Mouse (Mus musculus) intestine, postnatal 0 days (tissue): ENCODE data around the gene Atp1a1. TPM values are rescaled to one million over a fixed set of nuclear protein-coding genes. Genes with fewer than 3 reads are reported as not detected.

Experiments
- ATAC-seq: fragments of 200-750 bp; cut with Nextera tagmentation; 2 replicates; pipeline ENCODE4 v1.8.0; 2017; ENCODE audit warnings: mild to moderate bottlenecking, moderate TSS enrichment, moderate library complexity
- H3K27ac ChIP-seq: fragments of 300-500 bp; sonication (generic); 2 replicates; pipeline ENCODE4 v1.5.1; 2014; ENCODE audit warnings: mild to moderate bottlenecking, low read depth, low read length, moderate library complexity
- H3K27me3 ChIP-seq: fragments of 300-500 bp; sonication (generic); replicated peaks from 2 replicates; pipeline ENCODE4 v1.6.1; 2014; ENCODE audit warnings: low read length, mixed read lengths; ENCODE audit not compliant: control insufficient read depth, insufficient read depth
- H3K36me3 ChIP-seq: fragments of 300-500 bp; sonication (generic); 2 replicates; pipeline ENCODE4 v1.6.1; 2014; ENCODE audit warnings: mild to moderate bottlenecking, moderate library complexity; ENCODE audit not compliant: control insufficient read depth, insufficient read depth
- H3K4me1 ChIP-seq: fragments of 300-500 bp; sonication (generic); replicated peaks from 2 replicates; pipeline ENCODE4 v1.6.1; 2014; ENCODE audit warnings: antibody characterized with exemption, low read length, mixed read lengths; ENCODE audit not compliant: control insufficient read depth, insufficient read depth
- H3K4me2 ChIP-seq: fragments of 300-500 bp; sonication (generic); replicated peaks from 2 replicates; pipeline ENCODE4 v1.6.1; 2014; ENCODE audit warnings: low read depth, mild to moderate bottlenecking, moderate library complexity
- H3K4me3 ChIP-seq: fragments of 300-500 bp; sonication (generic); 2 replicates; pipeline ENCODE4 v1.5.1; 2014; ENCODE audit warnings: low read depth, low read length
- H3K9ac ChIP-seq: fragments of 300-500 bp; sonication (generic); 2 replicates; pipeline ENCODE4 v1.6.1; 2014; ENCODE audit warnings: mild to moderate bottlenecking, low read depth, low read length
- H3K9me3 ChIP-seq: fragments of 300-500 bp; sonication (generic); 2 replicates; pipeline ENCODE4 v1.6.1; 2016; ENCODE audit warnings: mixed run types; ENCODE audit not compliant: control insufficient read depth
- CTCF ChIP-seq: sonication (generic); IDR thresholded peaks from 2 replicates; pipeline ENCODE4 v1.5.1; 2016; ENCODE audit warnings: low read depth, mild to moderate bottlenecking, control low read depth, antibody characterized with exemption, moderate library complexity
- WGBS: fragments of 180-500 bp; shearing (Covaris S2); extraction: QIAGEN DNeasy Blood & Tissue Kit; methylation state at CpG from one replicate; pipeline ENCODE4 v1.1.7; 2014; 5-methylcytosine and 5-hydroxymethylcytosine counted together
- polyA plus RNA-seq: library from polyadenylated mRNA; unstranded; fragments of >200 nt; fragmentation: Nextera tagmentation; extraction: Ambion mirVana; gene quantifications from 2 replicates; pipeline ENCODE4 v1.2.1, GENCODE M21; 2015

The Atp1a1 gene
- polyA plus RNA-seq, 1 experiment from 2014 or later = 318 TPM

DNA sequence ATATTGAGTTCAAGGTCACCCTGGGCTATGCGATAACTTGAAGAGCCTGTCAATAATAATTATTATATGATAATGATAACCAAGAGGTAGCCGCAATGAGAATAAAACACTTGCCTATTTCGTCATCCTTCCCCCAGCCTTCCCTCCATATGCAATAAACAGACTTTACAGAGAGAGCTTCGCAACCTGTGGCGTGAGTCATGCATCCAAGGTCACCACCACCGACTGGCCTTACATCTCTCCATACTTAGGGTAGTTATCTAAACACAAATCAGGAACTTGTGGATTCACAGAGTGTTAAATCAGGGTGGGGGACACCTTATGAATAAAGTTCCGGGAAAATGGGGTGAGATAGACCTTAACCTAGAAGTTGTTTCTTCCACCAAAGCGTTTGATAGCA is 13.0 kb upstream of the Atp1a1 start:
- WGBS = 46% methylated on average over 8 of the region's 8 CpGs
- Histone ChIP-seq H3K4me3 (no peak overlapping the region), H3K4me1 (no peaks in the 10 kb centered on the region), H3K4me2 (no peak overlapping the region), H3K36me3 (no peaks in the 10 kb centered on the region), H3K27me3 (no peaks in the 10 kb centered on the region), H3K9me3 (0 out of 2 replicates have a peak, but pooled peaks cover 2% of the 10 kb centered on the region), H3K9ac (no peak overlapping the region), H3K27ac (no peak overlapping the region)
- ATAC-seq = peak; percentile 43; the same call in 1 of the 2 replicates
- no peak for TF ChIP-seq CTCF

DNA sequence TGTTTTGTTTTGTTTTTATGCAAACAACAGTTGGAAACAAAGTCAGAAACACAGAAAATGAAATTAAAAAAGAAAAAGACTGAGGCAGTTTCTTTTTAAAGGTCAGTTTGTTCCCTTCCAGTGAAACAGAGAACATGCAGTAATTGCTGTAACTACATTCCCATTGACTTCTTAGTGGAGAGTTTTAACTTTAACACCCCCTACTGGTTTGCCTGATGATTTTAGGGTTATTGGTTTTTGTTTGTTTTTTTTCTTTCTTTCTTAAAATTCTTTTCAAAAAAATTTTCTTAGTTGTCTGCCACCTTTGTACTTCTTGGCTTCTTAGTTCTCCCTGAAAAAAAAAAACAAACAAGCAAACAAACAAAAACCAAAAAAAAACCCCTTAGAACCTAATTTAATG is 12.5 kb upstream of the Atp1a1 start:
- Histone ChIP-seq H3K4me1 (no peaks in the 10 kb centered on the region; the same call in 1 of the 2 replicates), H3K27ac (no peak overlapping the region), H3K27me3 (no peaks in the 10 kb centered on the region), H3K9me3 (0 out of 2 replicates have a peak, but pooled peaks cover 2% of the 10 kb centered on the region), H3K4me3 (no peak overlapping the region), H3K36me3 (no peaks in the 10 kb centered on the region), H3K9ac (no peak overlapping the region), H3K4me2 (no peak overlapping the region)
- no peak for ATAC-seq
- TF ChIP-seq CTCF = peak; percentile 37

GRCm38 (mm10) chr3:101615856-101616255 is 11.4 kb upstream of the Atp1a1 start:
- no peak for ATAC-seq
- Histone ChIP-seq H3K27ac (no peak overlapping the region), H3K4me3 (no peak overlapping the region), H3K9me3 (0 out of 2 replicates have a peak, but pooled peaks cover 2% of the 10 kb centered on the region), H3K4me2 (no peak overlapping the region), H3K4me1 (no peaks in the 10 kb centered on the region; the same call in 1 of the 2 replicates), H3K36me3 (no peaks in the 10 kb centered on the region), H3K9ac (no peak overlapping the region), H3K27me3 (no peaks in the 10 kb centered on the region)
- 71% methylated on average over 6 of the region's 6 CpGs for WGBS
- TF ChIP-seq CTCF = no peak

- Histone ChIP-seq H3K9ac (no peak overlapping the region), H3K9me3 (no peaks in the 10 kb centered on the region), H3K36me3 (no peaks in the 10 kb centered on the region), H3K4me2 (no peak overlapping the region), H3K27me3 (no peaks in the 10 kb centered on the region), H3K27ac (no peak overlapping the region), H3K4me3 (no peak overlapping the region), H3K4me1 (no peaks in the 10 kb centered on the region; the same call in 1 of the 2 replicates)
- no peak for ATAC-seq
- WGBS = 52% methylated on average over 10 of the region's 10 CpGs
- no peak for TF ChIP-seq CTCF
Measured at GRCm38 (mm10) chr3:101611813-101612491, 7.5 kb upstream of the Atp1a1 start.

GRCm38 (mm10) chr3:101611012-101611812 is 6.7 kb upstream of the Atp1a1 start:
- Histone ChIP-seq H3K9ac (no peak overlapping the region), H3K4me2 (no peak overlapping the region), H3K4me3 (no peak overlapping the region), H3K9me3 (no peaks in the 10 kb centered on the region), H3K36me3 (no peaks in the 10 kb centered on the region), H3K4me1 (no peaks in the 10 kb centered on the region; the same call in 1 of the 2 replicates), H3K27me3 (no peaks in the 10 kb centered on the region), H3K27ac (no peak overlapping the region)
- 0 out of 2 replicates have a peak, but pooled peaks have one; percentile 12 for TF ChIP-seq CTCF
- no peak for ATAC-seq
- WGBS = 73% methylated on average over 8 of the region's 8 CpGs

DNA sequence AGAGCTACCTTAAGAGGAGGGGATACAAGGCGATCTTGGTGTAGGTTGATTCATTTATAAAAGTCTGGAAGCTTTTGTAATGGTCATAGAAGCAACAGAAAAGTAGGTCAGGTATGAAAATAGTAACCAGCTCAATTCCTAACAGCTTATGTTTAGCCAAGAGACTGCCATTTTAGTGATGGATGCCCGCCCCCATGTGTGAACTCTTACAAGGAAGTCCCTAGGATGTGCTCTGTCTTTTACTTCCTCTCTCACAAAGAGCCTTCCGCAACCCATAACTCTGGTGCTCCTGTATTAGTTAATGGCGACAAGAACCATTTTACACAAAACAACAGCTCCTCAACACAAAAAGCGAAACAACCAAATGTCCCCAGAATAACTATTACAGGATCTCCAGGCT is 4.8 kb upstream of the Atp1a1 start:
- no peak for TF ChIP-seq CTCF
- ATAC-seq = no peak
- WGBS = 92% methylated on average over 5 of the region's 5 CpGs

More for the DNA sequence above, 4.8 kb upstream of the Atp1a1 start:
- Histone ChIP-seq H3K36me3 (no peaks in the 10 kb centered on the region), H3K9ac (no peak overlapping the region), H3K4me3 (no peak overlapping the region), H3K4me2 (no peak overlapping the region), H3K9me3 (no peaks in the 10 kb centered on the region), H3K27ac (no peak overlapping the region), H3K4me1 (no peaks in the 10 kb centered on the region; the same call in none of the 2 replicates), H3K27me3 (no peaks in the 10 kb centered on the region)
